Mouse (Mus musculus) lung, postnatal 36 days (tissue): ENCODE measurements around the gene Chchd1.

ENCODE experiments used
- DNase-seq: peaks from one replicate; pipeline ENCODE4 v3.0.0; 2022; ENCODE audit warnings: mixed read lengths

The Chchd1 gene

GRCm38 (mm10) chr14:20702741-20703381, at the start of gene Chchd1:
Gene Chchd1, plus strand, starts transcription at chr14:20703006.
- peak; percentile 94 for DNase-seq

GRCm38 (mm10) chr14:20654690-20655421, 48.0 kb upstream of the Chchd1 start:
- DNase-seq = no peak

GRCm38 (mm10) chr14:20655731-20656130, 47.1 kb upstream of the Chchd1 start:
- no peak for DNase-seq

GRCm38 (mm10) chr14:20656361-20656760, 46.4 kb upstream of the Chchd1 start, which contains the start of gene Myoz1:
Gene Myoz1, minus strand, starts transcription at chr14:20656540.
- no peak for DNase-seq

GRCm38 (mm10) chr14:20658326-20658725, 44.5 kb upstream of the Chchd1 start:
- DNase-seq = peak; percentile 82

GRCm38 (mm10) chr14:20658902-20659301, 43.9 kb upstream of the Chchd1 start:
- DNase-seq = no peak

GRCm38 (mm10) chr14:20659687-20660086, 43.1 kb upstream of the Chchd1 start:
- DNase-seq = no peak

- peak; percentile 98 for DNase-seq
These were observed 41.8 kb upstream of the Chchd1 start for GRCm38 (mm10) chr14:20660827-20661660.

- no peak for DNase-seq
These were observed 41.0 kb upstream of the Chchd1 start for GRCm38 (mm10) chr14:20661661-20662331.

GRCm38 (mm10) chr14:20662740-20663139, 40.1 kb upstream of the Chchd1 start:
- DNase-seq = no peak

GRCm38 (mm10) chr14:20663601-20664000, 39.2 kb upstream of the Chchd1 start:
- DNase-seq = no peak

- no peak for DNase-seq
These were observed 38.4 kb upstream of the Chchd1 start for GRCm38 (mm10) chr14:20664436-20664835.

GRCm38 (mm10) chr14:20667469-20667868, 35.3 kb upstream of the Chchd1 start:
- no peak for DNase-seq

GRCm38 (mm10) chr14:20668154-20668810, 34.5 kb upstream of the Chchd1 start, which contains the start of gene Synpo2l:
Gene Synpo2l, minus strand, starts transcription at chr14:20668354.
- no peak for DNase-seq

GRCm38 (mm10) chr14:20672990-20673389, 29.8 kb upstream of the Chchd1 start:
- DNase-seq = peak; percentile 66

- no peak for DNase-seq
These were observed 29.1 kb upstream of the Chchd1 start for GRCm38 (mm10) chr14:20673735-20674063.

GRCm38 (mm10) chr14:20674064-20674833, 28.6 kb upstream of the Chchd1 start, which contains the start of gene Sec24c:
Gene Sec24c, plus strand, starts transcription at chr14:20674308.
- peak; percentile 97 for DNase-seq

GRCm38 (mm10) chr14:20677906-20678305, 24.9 kb upstream of the Chchd1 start:
- DNase-seq = no peak

- DNase-seq = no peak
These were observed 21.1 kb upstream of the Chchd1 start for GRCm38 (mm10) chr14:20681742-20682141.

- peak; percentile 53 for DNase-seq
These were observed 20.3 kb upstream of the Chchd1 start for GRCm38 (mm10) chr14:20682498-20682897.

- no peak for DNase-seq
These were observed 16.2 kb upstream of the Chchd1 start for GRCm38 (mm10) chr14:20686576-20686975.
